Mouse (Mus musculus): ENCODE measurements at regions not wholly inside any gene's neighbourhood (a gene's known extent, or its start where the extent isn't known, plus 50 kb on each side); places are given as distances from the start of the nearest gene placed in this dataset.

- ATAC-seq (replicated peaks; ENCODE audit: low FRiP score, low read depth) (no peak), DNase-seq (ENCODE audit: low spot score) (no peak)
Observed at GRCm38 (mm10) chr15:85668871-85669651, 65.7 kb upstream of the Ppara start.

DNA sequence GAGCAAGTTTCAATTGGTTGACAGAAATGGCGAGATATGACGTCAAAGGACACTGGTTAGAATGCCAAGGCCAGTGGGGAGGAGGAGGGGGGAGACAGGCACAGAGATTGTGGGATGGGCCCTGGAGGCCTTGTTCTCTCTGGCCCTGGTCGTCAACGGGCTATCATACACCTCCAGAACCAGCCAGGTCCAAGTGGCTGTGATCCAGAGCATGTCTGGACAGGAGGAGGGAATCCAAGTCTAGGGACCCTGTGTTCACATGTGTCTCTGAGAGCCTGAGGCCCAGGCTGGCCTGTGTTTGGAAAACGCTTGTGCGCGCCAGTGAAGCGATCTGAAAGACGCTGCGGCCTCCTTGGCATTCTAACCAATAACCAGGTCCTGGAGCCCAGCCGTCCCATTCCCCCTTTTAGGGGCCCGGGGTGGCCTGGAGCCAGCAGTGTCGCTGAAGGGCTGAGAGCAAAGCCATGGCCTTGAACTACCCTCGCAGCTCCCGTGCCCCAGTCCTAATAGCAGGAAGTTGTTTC lies 65.1 kb upstream of the Ppara start:
- Histone ChIP-seq H3K9ac (ENCODE audit: low read depth, low read length) (peak overlapping the region; percentile 99), H3K27me3 (ENCODE audit: insufficient read depth, low read length) (no peaks in the 10 kb centered on the region), H3K9me3 (replicated peaks; ENCODE audit: low read length) (no peaks in the 10 kb centered on the region), H3K36me3 (ENCODE audit: insufficient read depth, low read length) (0 out of 2 replicates have a peak, but pooled peaks cover 2% of the 10 kb centered on the region), H3K4me1 (replicated peaks; ENCODE audit: insufficient read depth, low read length) (peaks cover 25% of the 10 kb centered on the region), H3K27ac (peak overlapping the region; percentile 99), H3K4me3 (replicated peaks; ENCODE audit: low read depth, low read length) (peak overlapping the region; percentile 92), H3K4me2 (ENCODE audit: low read length) (peak overlapping the region; percentile 87)
- DNase-seq (ENCODE audit: low spot score) (peak; percentile 60), ATAC-seq (replicated peaks; ENCODE audit: low FRiP score, low read depth) (no peak)
- WGBS: 18% methylated on average over 15 of the region's 15 CpGs
- TF ChIP-seq CTCF (IDR thresholded peaks at IDR 0.05; ENCODE audit: low read depth): no peak

More at GRCm38 (mm10) chr15:85668871-85669651, 65.7 kb upstream of the Ppara start:
- Histone ChIP-seq H3K4me2 (ENCODE audit: low read length) (peak overlapping the region; percentile 87), H3K9ac (ENCODE audit: low read depth, low read length) (peak overlapping the region; percentile 50; the same call in 1 of the 2 replicates), H3K4me3 (replicated peaks; ENCODE audit: low read depth, low read length) (no peak overlapping the region), H3K27ac (peak overlapping the region; percentile 99), H3K4me1 (replicated peaks; ENCODE audit: insufficient read depth, low read length) (peaks cover 18% of the 10 kb centered on the region), H3K27me3 (ENCODE audit: insufficient read depth, low read length) (no peaks in the 10 kb centered on the region), H3K36me3 (ENCODE audit: insufficient read depth, low read length) (0 out of 2 replicates have a peak, but pooled peaks cover under 1% of the 10 kb centered on the region), H3K9me3 (replicated peaks; ENCODE audit: low read length) (no peaks in the 10 kb centered on the region)
- TF ChIP-seq CTCF (IDR thresholded peaks at IDR 0.05; ENCODE audit: low read depth): no peak
- 51% methylated on average over 9 of the region's 9 CpGs for WGBS

GRCm38 (mm10) chr15:85670176-85670788 lies 64.5 kb upstream of the Ppara start:
- H3K9me3 ChIP-seq (replicated peaks; ENCODE audit: low read length): no peaks in the 10 kb centered on the region
- 0 out of 2 replicates have a peak, but pooled peaks cover 2% of the 10 kb centered on the region for H3K36me3 ChIP-seq (ENCODE audit: insufficient read depth, low read length)
- H3K27me3 ChIP-seq (ENCODE audit: insufficient read depth, low read length): no peaks in the 10 kb centered on the region
- no peak for TF ChIP-seq CTCF (IDR thresholded peaks at IDR 0.05; ENCODE audit: low read depth)
- peak overlapping the region; percentile 99 for H3K27ac ChIP-seq
- H3K4me3 ChIP-seq (replicated peaks; ENCODE audit: low read depth, low read length): peak overlapping the region; percentile 92
- H3K9ac ChIP-seq (ENCODE audit: low read depth, low read length): peak overlapping the region; percentile 99
- peak; percentile 74 for ATAC-seq (replicated peaks; ENCODE audit: low FRiP score, low read depth)
- H3K4me2 ChIP-seq (ENCODE audit: low read length): peak overlapping the region; percentile 87
- WGBS: under 1% methylated on average over 64 of the region's 64 CpGs
- DNase-seq (ENCODE audit: low spot score): peak; percentile 71
- H3K4me1 ChIP-seq (replicated peaks; ENCODE audit: insufficient read depth, low read length): peaks cover 25% of the 10 kb centered on the region

GRCm38 (mm10) chr15:85670789-85671700 lies 63.7 kb upstream of the Ppara start:
- H3K4me3 ChIP-seq (replicated peaks; ENCODE audit: low read depth, low read length): peak overlapping the region; percentile 92
- no peak for TF ChIP-seq CTCF (IDR thresholded peaks at IDR 0.05; ENCODE audit: low read depth)
- H3K36me3 ChIP-seq (ENCODE audit: insufficient read depth, low read length): 0 out of 2 replicates have a peak, but pooled peaks cover 2% of the 10 kb centered on the region
- peak overlapping the region; percentile 99 for H3K9ac ChIP-seq (ENCODE audit: low read depth, low read length)
- peak; percentile 77 for ATAC-seq (replicated peaks; ENCODE audit: low FRiP score, low read depth)
- under 1% methylated on average over 102 of the region's 141 CpGs for WGBS
- H3K27me3 ChIP-seq (ENCODE audit: insufficient read depth, low read length): no peaks in the 10 kb centered on the region
- peaks cover 31% of the 10 kb centered on the region for H3K4me1 ChIP-seq (replicated peaks; ENCODE audit: insufficient read depth, low read length)
- H3K27ac ChIP-seq: peak overlapping the region; percentile 99
- DNase-seq (ENCODE audit: low spot score): peak; percentile 83
- peak overlapping the region; percentile 87 for H3K4me2 ChIP-seq (ENCODE audit: low read length)
- H3K9me3 ChIP-seq (replicated peaks; ENCODE audit: low read length): no peaks in the 10 kb centered on the region

DNA sequence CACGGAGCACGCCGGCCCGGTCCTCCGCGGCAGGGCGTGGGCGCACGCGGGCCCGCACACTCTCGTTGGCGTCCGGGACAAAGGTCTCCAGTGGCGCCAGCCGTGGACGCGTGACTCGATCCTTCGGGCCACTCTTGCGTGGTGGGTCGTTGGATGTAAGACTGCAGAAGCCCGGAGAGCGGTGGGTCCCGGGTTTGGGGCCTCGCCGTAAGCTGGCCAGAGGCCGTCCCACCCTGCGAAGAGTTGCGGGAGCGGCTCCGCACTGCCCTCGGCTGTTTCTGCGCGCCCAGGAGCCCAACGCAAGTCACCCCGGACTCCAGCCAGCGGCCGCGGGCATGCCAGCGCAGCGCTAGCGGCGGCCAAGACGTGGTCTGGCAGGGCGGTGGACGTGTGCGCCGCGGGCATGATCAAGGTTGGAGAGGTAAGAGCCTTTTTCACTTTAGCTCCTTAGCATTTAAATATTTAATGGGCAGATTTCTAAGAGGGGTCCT lies 63.0 kb upstream of the Ppara start:
- Histone ChIP-seq H3K36me3 (ENCODE audit: insufficient read depth, low read length) (0 out of 2 replicates have a peak, but pooled peaks cover 6% of the 10 kb centered on the region), H3K9ac (ENCODE audit: low read depth, low read length) (peak overlapping the region; percentile 99), H3K4me1 (replicated peaks; ENCODE audit: insufficient read depth, low read length) (peaks cover 37% of the 10 kb centered on the region), H3K27ac (peak overlapping the region; percentile 99), H3K4me2 (ENCODE audit: low read length) (peak overlapping the region; percentile 87), H3K4me3 (replicated peaks; ENCODE audit: low read depth, low read length) (peak overlapping the region; percentile 92), H3K9me3 (replicated peaks; ENCODE audit: low read length) (no peaks in the 10 kb centered on the region), H3K27me3 (ENCODE audit: insufficient read depth, low read length) (no peaks in the 10 kb centered on the region)
- TF ChIP-seq CTCF (IDR thresholded peaks at IDR 0.05; ENCODE audit: low read depth): no peak
- ATAC-seq (replicated peaks; ENCODE audit: low FRiP score, low read depth) (peak; percentile 2; the same call in 1 of the 2 replicates), DNase-seq (ENCODE audit: low spot score) (no peak)
- WGBS: under 1% methylated on average over 50 of the region's 50 CpGs
